Mouse (Mus musculus) embryo, embryonic 11 days (tissue): ENCODE data around the gene Mettl15.
"Not testable (repeated sequence)": the region's sequence is repeated elsewhere in the genome, so short reads cannot be mapped to it uniquely, and the experiment has no call there.

Source experiments
- DNase-seq: peaks from one replicate; pipeline ENCODE4 v3.0.0-alpha.2; 2015

The Mettl15 gene

GRCm38 (mm10) chr2:109280600-109281340, at the start of gene Mettl15, which contains the start of gene Kif18a:
Gene Mettl15, minus strand, starts transcription at chr2:109280748.
Gene Kif18a, plus strand, starts transcription at chr2:109280738.
- peak; percentile 97 for DNase-seq

GRCm38 (mm10) chr2:109311369-109311768, 30.8 kb upstream of the Mettl15 start:
- DNase-seq, result no peak

GRCm38 (mm10) chr2:109303638-109304037, 23.1 kb upstream of the Mettl15 start:
- DNase-seq, result no peak

GRCm38 (mm10) chr2:109302234-109302633, 21.7 kb upstream of the Mettl15 start:
- DNase-seq, result no peak

GRCm38 (mm10) chr2:109298160-109298559, 17.6 kb upstream of the Mettl15 start:
- DNase-seq, result no peak

GRCm38 (mm10) chr2:109296264-109296663, 15.7 kb upstream of the Mettl15 start:
- DNase-seq, result no peak

- no peak for DNase-seq
Observed at GRCm38 (mm10) chr2:109289327-109289726, 8.8 kb upstream of the Mettl15 start.

- no peak for DNase-seq
Observed at GRCm38 (mm10) chr2:109284121-109284520, 3.6 kb upstream of the Mettl15 start.

- no peak for DNase-seq
Observed at GRCm38 (mm10) chr2:109281341-109281690, 768 bp upstream of the Mettl15 start.

GRCm38 (mm10) chr2:109280272-109280599, 312 bp downstream of the Mettl15 start:
- no peak for DNase-seq

GRCm38 (mm10) chr2:109278036-109278435, 2.5 kb downstream of the Mettl15 start:
- peak; percentile 71 for DNase-seq

GRCm38 (mm10) chr2:109277593-109277992, 3.0 kb downstream of the Mettl15 start:
- DNase-seq, result peak; percentile 20

- no peak for DNase-seq
Observed at GRCm38 (mm10) chr2:109273098-109273497, 7.5 kb downstream of the Mettl15 start.

GRCm38 (mm10) chr2:109262779-109263178, 17.8 kb downstream of the Mettl15 start:
- no peak for DNase-seq

- no peak for DNase-seq
Observed at GRCm38 (mm10) chr2:109241947-109242346, 38.6 kb downstream of the Mettl15 start.

- DNase-seq, result no peak
Observed at GRCm38 (mm10) chr2:109235741-109236140, 44.8 kb downstream of the Mettl15 start.

GRCm38 (mm10) chr2:109233876-109234275, 46.7 kb downstream of the Mettl15 start:
- DNase-seq, result no peak

- no peak for DNase-seq
Observed at GRCm38 (mm10) chr2:109230443-109230842, 50.1 kb downstream of the Mettl15 start.

GRCm38 (mm10) chr2:109227196-109227595, 53.4 kb downstream of the Mettl15 start:
- no peak for DNase-seq

GRCm38 (mm10) chr2:109221470-109221869, 59.1 kb downstream of the Mettl15 start:
- no peak for DNase-seq

- DNase-seq, result not testable (repeated sequence)
Observed at GRCm38 (mm10) chr2:109216678-109217077, 63.9 kb downstream of the Mettl15 start.

GRCm38 (mm10) chr2:109210641-109211040, 69.9 kb downstream of the Mettl15 start:
- DNase-seq, result not testable (repeated sequence)

GRCm38 (mm10) chr2:109208032-109208431, 72.5 kb downstream of the Mettl15 start:
- no peak for DNase-seq

GRCm38 (mm10) chr2:109182993-109183392, 97.6 kb downstream of the Mettl15 start:
- no peak for DNase-seq

- no peak for DNase-seq
Observed at GRCm38 (mm10) chr2:109158509-109158908, 122.0 kb downstream of the Mettl15 start.
